Comparison of ENCODE assay signal across 7 mouse cellular contexts in genomic region chr3:136668072-136668471, GRCm38 (mm10). TPM values are rescaled to one million over a fixed set of nuclear protein-coding genes. Genes with fewer than 3 reads are reported as not detected.
DNase-seq lines count a peak whose midpoint lies in the region; ATAC-seq lines count a peak whose summit lies in the region.

No protein-coding gene starts in this region.

- ATAC-seq in CD4-positive, CD25-positive, alpha-beta regulatory T cell, adult 4 months: no peak
- ATAC-seq in granulocyte monocyte progenitor cell, adult 5-6 weeks (replicated peaks; ENCODE audit: poor library complexity, severe bottlenecking): no peak

- DNase-seq in 3134 (ENCODE audit: extremely low read depth, insufficient read length, low spot score): peak; percentile 61
- DNase-seq in Muller cell, postnatal 12 days (ENCODE audit: inconsistent ontology term): peak; percentile 71
- DNase-seq in frontal cortex, postnatal 36 days (ENCODE audit: low spot score in 2 of 2): peak; percentile 81 to 85
- peak; percentile 52 to 55 for DNase-seq in kidney, postnatal 25 days
- peak; percentile 83 for DNase-seq in ovary, adult 18-20 months (ENCODE audit: low spot score)

RNA-seq across cellular contexts. Expression of gene Ppp3ca, which starts 1.9 kb away (rescaled TPM):
- 10 to 100 TPM; 17.9 to 31.8 TPM for polyA plus RNA-seq in CD4-positive, CD25-positive, alpha-beta regulatory T cell, adult 4 months (2017; shearing (Covaris generic))
- total RNA-seq in granulocyte monocyte progenitor cell, adult 5-6 weeks (2014; fragmentation: Nextera tagmentation): 56.6 and 61.1 TPM in 2 replicates
- total RNA-seq in granulocyte monocyte progenitor cell, adult 5-6 weeks (2017): 72.4 and 73.9 TPM in 2 replicates
